Mouse (Mus musculus) kidney, embryonic 14.5 days (tissue): ENCODE measurements around the gene Ptpdc1. TPM values are rescaled to one million over a fixed set of nuclear protein-coding genes. Genes with fewer than 3 reads are reported as not detected.

ENCODE experiments used
- ATAC-seq: fragments of 200-750 bp; cut with Nextera tagmentation; 2 replicates; pipeline ENCODE4 v1.8.0; 2017; ENCODE audit warnings: moderate number of reproducible peaks, mild to moderate bottlenecking, moderate TSS enrichment, moderate library complexity; ENCODE audit not compliant: low FRiP score, low TSS enrichment
- H3K27ac ChIP-seq: fragments of 300-500 bp; sonication (generic); 2 replicates; pipeline ENCODE4 v1.5.1; 2014; ENCODE audit warnings: low read depth, mild to moderate bottlenecking, low read length, moderate library complexity, mixed read lengths
- H3K27me3 ChIP-seq: fragments of 300-500 bp; sonication (generic); 2 replicates; pipeline ENCODE4 v1.6.1; 2014; ENCODE audit warnings: mild to moderate bottlenecking, low read length; ENCODE audit not compliant: control insufficient read depth, insufficient read depth
- H3K36me3 ChIP-seq: fragments of 300-500 bp; sonication (generic); 2 replicates; pipeline ENCODE4 v1.6.1; 2014; ENCODE audit warnings: low read length, mixed read lengths; ENCODE audit not compliant: control insufficient read depth, insufficient read depth
- H3K4me1 ChIP-seq: fragments of 300-500 bp; sonication (generic); 2 replicates; pipeline ENCODE4 v1.6.1; 2014; ENCODE audit warnings: low read length, mixed read lengths; ENCODE audit not compliant: control insufficient read depth, insufficient read depth
- H3K4me2 ChIP-seq: fragments of 300-500 bp; sonication (generic); replicated peaks from 2 replicates; pipeline ENCODE4 v1.6.1; 2014; ENCODE audit warnings: low read depth, mild to moderate bottlenecking, low read length
- H3K4me3 ChIP-seq: fragments of 300-500 bp; sonication (generic); 2 replicates; pipeline ENCODE4 v1.5.1; 2014; ENCODE audit warnings: mild to moderate bottlenecking, low read length
- H3K9ac ChIP-seq: fragments of 300-500 bp; sonication (generic); 2 replicates; pipeline ENCODE4 v1.6.1; 2014; ENCODE audit warnings: low read depth, mild to moderate bottlenecking, low read length, moderate library complexity
- H3K9me3 ChIP-seq: fragments of 300-500 bp; sonication (generic); 2 replicates; pipeline ENCODE4 v1.6.1; 2016; ENCODE audit warnings: low read length; ENCODE audit not compliant: control insufficient read depth
- WGBS: fragments of 180-500 bp; shearing (Covaris S2); extraction: QIAGEN DNeasy Blood & Tissue Kit; methylation state at CpG from one replicate; pipeline ENCODE4 v1.1.7; 2014; 5-methylcytosine and 5-hydroxymethylcytosine counted together
- polyA plus RNA-seq: library from polyadenylated mRNA; unstranded; fragments of >200 nt; fragmentation: Nextera tagmentation; extraction: Ambion mirVana; gene quantifications from 2 replicates; pipeline ENCODE4 v1.2.1, GENCODE M21; 2014

Ptpdc1 gene
- polyA plus RNA-seq, 1 experiment from 2014 or later: 15.0 TPM

- Histone ChIP-seq H3K4me3 (no peak overlapping the region), H3K27ac (no peak overlapping the region), H3K36me3 (no peaks in the 10 kb centered on the region), H3K9me3 (0 out of 2 replicates have a peak, but pooled peaks cover 2% of the 10 kb centered on the region), H3K27me3 (no peaks in the 10 kb centered on the region), H3K9ac (no peak overlapping the region), H3K4me1 (no peaks in the 10 kb centered on the region), H3K4me2 (no peak overlapping the region)
- 91% methylated on average over 4 of the region's 4 CpGs for WGBS
- no peak for ATAC-seq
These were observed 21.2 kb upstream of the Ptpdc1 start for GRCm38 (mm10) chr13:48646696-48647095.

- WGBS: 38% methylated on average over 3 of the region's 3 CpGs
- no peak overlapping the region for H3K27ac ChIP-seq
- H3K36me3 ChIP-seq: no peaks in the 10 kb centered on the region
- no peak overlapping the region for H3K9ac ChIP-seq
- no peak for ATAC-seq
- H3K9me3 ChIP-seq: 0 out of 2 replicates have a peak, but pooled peaks cover 2% of the 10 kb centered on the region
- H3K4me2 ChIP-seq: no peak overlapping the region
- H3K4me3 ChIP-seq: no peak overlapping the region
- no peaks in the 10 kb centered on the region for H3K27me3 ChIP-seq
- H3K4me1 ChIP-seq: no peaks in the 10 kb centered on the region
These were observed 18.5 kb upstream of the Ptpdc1 start for GRCm38 (mm10) chr13:48643991-48644390.

- no peak overlapping the region for H3K27ac ChIP-seq
- no peak overlapping the region for H3K4me3 ChIP-seq
- 0 out of 2 replicates have a peak, but pooled peaks cover 2% of the 10 kb centered on the region for H3K9me3 ChIP-seq
- no peaks in the 10 kb centered on the region for H3K4me1 ChIP-seq
- H3K4me2 ChIP-seq: no peak overlapping the region
- 78% methylated on average over 6 of the region's 6 CpGs for WGBS
- H3K27me3 ChIP-seq: no peaks in the 10 kb centered on the region
- ATAC-seq: no peak
- no peaks in the 10 kb centered on the region for H3K36me3 ChIP-seq
- no peak overlapping the region for H3K9ac ChIP-seq
These were observed 17.6 kb upstream of the Ptpdc1 start for GRCm38 (mm10) chr13:48643072-48643471.

- Histone ChIP-seq H3K4me3 (no peak overlapping the region), H3K27ac (no peak overlapping the region), H3K9me3 (no peaks in the 10 kb centered on the region), H3K4me1 (no peaks in the 10 kb centered on the region), H3K4me2 (no peak overlapping the region), H3K36me3 (no peaks in the 10 kb centered on the region), H3K27me3 (no peaks in the 10 kb centered on the region), H3K9ac (no peak overlapping the region)
- no peak for ATAC-seq
These were observed 14.1 kb upstream of the Ptpdc1 start for GRCm38 (mm10) chr13:48639570-48639969.

GRCm38 (mm10) chr13:48637706-48638105, 12.2 kb upstream of the Ptpdc1 start:
- Histone ChIP-seq H3K27ac (no peak overlapping the region), H3K36me3 (no peaks in the 10 kb centered on the region), H3K4me1 (no peaks in the 10 kb centered on the region), H3K4me3 (no peak overlapping the region), H3K4me2 (no peak overlapping the region), H3K9ac (no peak overlapping the region), H3K9me3 (no peaks in the 10 kb centered on the region), H3K27me3 (no peaks in the 10 kb centered on the region)
- ATAC-seq: no peak
- 60% methylated on average over 2 of the region's 2 CpGs for WGBS

- Histone ChIP-seq H3K27me3 (no peaks in the 10 kb centered on the region), H3K9me3 (no peaks in the 10 kb centered on the region), H3K4me2 (no peak overlapping the region), H3K4me1 (no peaks in the 10 kb centered on the region), H3K36me3 (no peaks in the 10 kb centered on the region), H3K4me3 (no peak overlapping the region), H3K9ac (no peak overlapping the region), H3K27ac (no peak overlapping the region)
- WGBS: 84% methylated on average over 5 of the region's 5 CpGs
- no peak for ATAC-seq
These were observed 6.2 kb upstream of the Ptpdc1 start for GRCm38 (mm10) chr13:48631691-48632090.

GRCm38 (mm10) chr13:48624968-48625398, 481 bp downstream of the Ptpdc1 start:
- Histone ChIP-seq H3K27ac (peak overlapping the region; percentile 61; the same call in 1 of the 2 replicates), H3K9me3 (no peaks in the 10 kb centered on the region), H3K4me2 (peak overlapping the region; percentile 85), H3K4me1 (no peaks in the 10 kb centered on the region), H3K4me3 (peak overlapping the region; percentile 76), H3K9ac (peak overlapping the region; percentile 88), H3K36me3 (no peaks in the 10 kb centered on the region), H3K27me3 (no peaks in the 10 kb centered on the region)
- ATAC-seq: peak; percentile 87
- 3% methylated on average over 26 of the region's 26 CpGs for WGBS

- no peak overlapping the region for H3K27ac ChIP-seq
- H3K9me3 ChIP-seq: peaks cover 16% of the 10 kb centered on the region
- ATAC-seq: no peak
- no peaks in the 10 kb centered on the region for H3K36me3 ChIP-seq
- 84% methylated on average over 4 of the region's 4 CpGs for WGBS
- H3K27me3 ChIP-seq: no peaks in the 10 kb centered on the region
- no peak overlapping the region for H3K4me3 ChIP-seq
- H3K4me2 ChIP-seq: no peak overlapping the region
- no peak overlapping the region for H3K9ac ChIP-seq
- H3K4me1 ChIP-seq: no peaks in the 10 kb centered on the region
These were observed 6.6 kb downstream of the Ptpdc1 start for GRCm38 (mm10) chr13:48618890-48619289.

- ATAC-seq: no peak
- Histone ChIP-seq H3K36me3 (no peaks in the 10 kb centered on the region), H3K4me2 (no peak overlapping the region), H3K27me3 (no peaks in the 10 kb centered on the region), H3K27ac (no peak overlapping the region), H3K9me3 (peaks cover 16% of the 10 kb centered on the region), H3K9ac (no peak overlapping the region), H3K4me1 (no peaks in the 10 kb centered on the region), H3K4me3 (no peak overlapping the region)
These were observed 7.7 kb downstream of the Ptpdc1 start for GRCm38 (mm10) chr13:48617774-48618173.
